Mouse (Mus musculus) yolk sac, embryonic 10.5 days (tissue): ENCODE measurements around the gene Zfp827.

Source experiments
- DNase-seq: peaks from one replicate; pipeline ENCODE4 v3.0.0-alpha.2; 2017; ENCODE audit warnings: low spot score

The Zfp827 gene

GRCm38 (mm10) chr8:79065924-79066323 is 37.7 kb downstream of the Zfp827 start:
- DNase-seq, result no peak

DNA sequence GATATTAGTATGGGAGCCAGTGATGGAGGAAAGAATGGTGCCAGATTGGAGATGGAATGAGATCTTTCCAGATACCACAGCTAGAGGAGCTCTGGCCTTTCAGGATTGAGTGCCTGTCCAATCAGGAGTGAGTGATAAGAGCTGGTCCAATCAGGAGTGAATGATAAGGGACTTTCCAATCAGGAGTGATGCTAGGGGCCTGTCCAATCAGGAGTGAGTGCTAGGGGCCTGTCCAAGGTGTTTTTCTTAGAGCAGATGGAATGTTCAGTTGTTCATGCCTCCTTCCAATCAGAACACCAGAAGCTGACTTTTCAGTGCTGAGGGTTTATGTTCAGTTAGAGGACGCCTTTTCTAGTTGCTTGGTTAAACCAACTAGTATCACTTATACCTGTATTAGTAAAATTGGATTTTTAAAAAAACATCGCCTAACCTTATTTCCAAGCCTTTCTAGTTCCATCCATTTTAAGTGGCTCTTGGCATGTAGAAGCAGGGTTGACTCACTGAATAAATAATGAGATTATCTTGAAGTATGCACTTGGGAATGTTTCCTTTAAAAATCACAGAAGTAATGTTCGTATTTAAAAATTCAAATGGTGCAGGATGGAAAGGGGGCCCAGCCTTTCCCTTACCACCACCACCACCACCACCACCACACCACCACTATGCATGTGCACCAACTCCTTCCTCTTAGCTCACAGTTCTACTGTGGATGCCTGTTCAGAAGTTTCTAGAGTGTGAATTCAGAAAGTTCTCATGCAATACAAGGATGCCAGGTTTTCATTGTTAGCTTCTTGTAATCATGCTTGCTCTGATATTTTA is 39.8 kb downstream of the Zfp827 start:
- no peak for DNase-seq

- no peak for DNase-seq
These were observed 45.1 kb downstream of the Zfp827 start for GRCm38 (mm10) chr8:79073311-79073710.

GRCm38 (mm10) chr8:79074986-79075385 is 46.7 kb downstream of the Zfp827 start:
- no peak for DNase-seq

DNA sequence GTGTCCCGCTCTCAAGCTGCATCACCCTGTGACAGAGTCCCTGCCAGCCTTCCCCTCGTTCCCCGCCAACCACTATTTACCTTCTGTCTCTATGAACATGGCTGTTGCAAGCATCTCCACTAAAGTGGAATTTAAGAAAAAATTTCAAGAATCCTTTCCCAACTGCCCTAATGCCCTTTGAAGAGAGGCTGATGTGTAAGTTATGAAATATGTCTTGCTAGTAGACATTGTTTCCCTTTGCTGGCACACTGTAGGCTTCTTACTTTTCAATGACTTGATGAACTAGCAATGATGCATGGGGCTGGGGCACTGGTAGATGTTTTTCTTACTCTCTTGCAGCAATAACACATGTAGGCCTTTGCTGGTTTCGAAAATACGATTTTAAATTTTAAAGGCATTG is 49.0 kb downstream of the Zfp827 start:
- no peak for DNase-seq

- no peak for DNase-seq
These were observed 50.4 kb downstream of the Zfp827 start for GRCm38 (mm10) chr8:79078556-79079195.

DNA sequence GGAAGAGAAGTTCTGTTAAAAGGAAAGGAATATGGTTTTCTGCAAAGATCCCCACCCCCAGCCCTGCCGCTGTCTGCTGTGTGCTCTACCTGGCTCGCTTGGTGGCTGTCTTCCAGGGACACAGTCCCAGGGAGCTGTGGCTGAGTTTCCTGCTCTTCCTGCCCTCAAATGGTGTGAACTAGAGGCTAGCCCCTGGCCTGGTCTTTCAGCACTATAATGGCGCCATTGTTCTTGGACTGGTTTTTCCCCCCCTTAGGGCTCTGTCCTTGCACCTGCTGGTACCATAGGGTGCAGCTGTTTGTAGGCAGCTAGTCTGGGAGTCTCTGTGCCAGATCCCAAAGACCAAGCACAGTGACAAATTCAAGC is 50.9 kb downstream of the Zfp827 start:
- DNase-seq, result no peak

GRCm38 (mm10) chr8:79080096-79080739 is 52.0 kb downstream of the Zfp827 start:
- DNase-seq, result peak; percentile 72

DNA sequence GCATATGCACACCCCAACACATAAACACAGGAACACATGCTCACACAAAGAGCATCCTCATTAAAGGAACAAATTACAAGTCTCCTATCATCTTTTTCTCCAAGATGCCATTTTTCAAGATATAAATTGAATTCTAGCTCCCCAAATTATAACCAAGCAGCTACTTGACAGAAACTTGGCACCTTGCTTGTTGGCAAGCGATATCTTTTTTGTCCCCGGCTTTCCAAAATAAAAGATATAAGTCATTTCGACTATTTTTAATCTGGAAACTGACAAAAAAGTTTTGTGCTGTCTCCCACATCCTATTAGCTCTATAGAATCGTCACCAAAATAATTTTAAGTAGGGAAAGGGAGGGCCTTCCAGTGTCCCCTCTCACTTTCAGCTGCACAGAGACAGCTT is 53.1 kb downstream of the Zfp827 start:
- no peak for DNase-seq

- no peak for DNase-seq
These were observed 53.7 kb downstream of the Zfp827 start for GRCm38 (mm10) chr8:79081955-79082354.

- no peak for DNase-seq
These were observed 55.5 kb downstream of the Zfp827 start for GRCm38 (mm10) chr8:79083461-79084358.

DNA sequence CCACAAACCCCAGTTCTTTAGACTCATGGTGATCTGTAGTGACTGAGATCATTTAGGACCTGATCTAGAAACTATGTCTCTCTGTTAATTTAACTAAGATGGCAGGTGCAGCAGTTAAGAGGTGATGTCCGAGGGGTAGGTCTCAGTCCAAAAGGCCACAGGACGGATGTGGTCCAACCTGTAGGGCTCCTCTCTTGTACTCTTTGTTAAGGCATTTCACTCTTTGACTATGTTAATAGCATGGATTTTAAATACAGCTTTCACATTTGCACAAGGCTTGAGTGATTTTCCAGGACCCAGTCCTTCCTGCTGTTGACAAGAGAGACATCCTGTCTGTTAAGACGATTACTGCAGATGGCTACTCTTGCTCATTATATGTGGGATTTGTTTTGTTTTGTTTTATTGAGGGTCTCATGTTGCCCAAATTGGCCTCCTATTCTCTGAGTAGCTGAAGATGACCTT is 56.2 kb downstream of the Zfp827 start:
- no peak for DNase-seq

DNA sequence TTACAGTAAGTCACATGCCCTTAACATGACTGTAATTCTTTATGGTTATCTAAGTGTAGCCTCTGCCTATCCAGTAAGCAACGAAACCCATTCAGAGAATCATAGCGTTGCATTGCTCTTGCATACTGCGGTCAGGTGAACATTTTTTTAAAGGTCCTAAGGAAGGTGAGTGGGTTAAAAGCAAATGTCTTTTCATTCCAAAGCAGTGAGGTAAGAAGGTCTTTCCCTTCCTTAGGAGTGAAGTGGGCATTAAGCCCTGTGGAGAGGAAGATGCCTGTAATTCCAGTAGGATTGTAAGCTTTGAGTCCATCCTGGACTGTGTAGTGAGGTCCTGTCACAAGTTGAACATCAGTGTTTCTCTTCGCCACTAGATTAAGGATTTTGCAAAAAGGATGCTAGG is 66.2 kb downstream of the Zfp827 start:
- no peak for DNase-seq

DNA sequence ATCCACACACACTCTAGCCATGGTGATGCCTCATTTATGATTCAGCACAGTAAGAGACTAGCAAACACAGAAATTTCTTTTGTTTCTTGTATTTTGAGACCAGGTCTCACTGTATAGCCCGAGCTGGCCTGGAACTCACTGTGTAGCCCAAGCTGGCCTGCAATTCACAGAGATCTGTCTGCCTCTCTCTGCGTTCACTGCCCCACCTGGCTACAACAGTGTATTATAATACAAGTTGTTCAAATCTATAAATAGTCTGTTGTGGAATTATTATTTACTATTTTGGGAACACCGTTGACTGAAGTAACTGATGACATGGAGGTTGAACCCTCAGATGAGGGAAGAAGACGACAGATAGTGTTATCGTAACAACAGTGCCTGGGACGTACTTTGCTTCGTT is 66.9 kb downstream of the Zfp827 start:
- DNase-seq, result no peak

GRCm38 (mm10) chr8:79096970-79097369 is 68.7 kb downstream of the Zfp827 start:
- DNase-seq, result no peak

- no peak for DNase-seq
These were observed 74.5 kb downstream of the Zfp827 start for GRCm38 (mm10) chr8:79102707-79103106.

DNA sequence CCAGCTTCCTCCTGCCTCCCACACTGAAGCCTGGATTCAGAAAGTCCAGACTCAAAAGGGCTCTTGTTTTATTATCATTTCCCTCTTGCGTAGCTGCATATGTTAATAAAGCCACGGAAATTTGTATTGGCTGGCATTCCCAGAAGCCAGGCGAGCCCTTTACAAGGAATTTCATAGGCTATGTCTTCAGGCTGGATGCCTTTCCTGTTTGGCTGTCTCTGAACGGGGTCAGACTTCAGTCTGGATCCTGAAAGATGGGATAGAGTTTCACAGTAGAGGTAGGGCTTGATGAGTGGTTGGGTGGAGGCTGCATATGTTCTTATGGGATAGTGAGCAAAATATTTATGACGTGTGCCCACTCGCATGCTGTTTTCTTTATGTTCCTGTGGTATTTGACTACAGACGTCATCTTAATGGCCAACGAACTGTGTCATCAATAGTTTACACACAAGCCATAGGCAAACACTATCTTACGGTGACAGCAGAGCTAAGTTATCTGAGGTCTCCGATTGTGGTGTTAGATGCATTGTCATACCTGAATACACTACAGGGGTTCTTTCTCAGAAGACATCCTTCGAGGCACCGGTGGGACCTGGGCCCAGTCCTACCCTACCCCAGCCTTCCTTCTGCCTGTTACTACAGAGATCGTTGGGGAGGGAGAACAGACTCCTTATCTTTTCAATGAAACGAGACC is 75.1 kb downstream of the Zfp827 start:
- no peak for DNase-seq

DNA sequence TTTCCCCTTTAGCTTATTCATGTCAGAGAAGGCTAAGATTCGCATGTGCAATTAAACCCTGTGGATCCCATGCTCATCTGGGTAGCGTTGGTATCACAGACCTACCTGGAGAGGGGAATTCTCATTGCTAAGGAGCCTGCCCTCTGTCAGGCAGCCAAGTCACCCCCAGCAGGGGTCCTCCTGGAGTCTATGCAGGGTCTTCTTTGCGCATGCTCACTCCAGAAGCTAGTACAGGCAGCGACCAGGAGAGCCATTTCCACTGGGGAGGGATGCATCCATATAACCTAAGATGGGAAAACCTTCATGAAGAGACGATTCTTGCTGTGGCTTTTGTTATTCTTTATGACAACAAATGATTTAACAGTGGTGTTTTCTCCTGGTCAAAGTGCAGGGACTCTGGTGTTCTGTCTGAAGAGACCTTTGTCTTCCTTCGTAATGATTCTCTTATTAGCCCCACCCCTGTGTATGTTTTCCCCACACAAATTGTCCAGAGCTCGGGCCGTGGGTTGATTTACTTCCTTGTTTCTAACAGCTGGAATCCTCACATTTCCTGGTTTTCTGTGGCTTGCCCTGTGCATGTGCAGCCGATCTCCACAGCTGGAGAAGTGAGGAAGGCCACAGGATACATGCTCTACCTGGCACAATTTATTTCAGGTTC is 75.8 kb downstream of the Zfp827 start:
- no peak for DNase-seq

DNA sequence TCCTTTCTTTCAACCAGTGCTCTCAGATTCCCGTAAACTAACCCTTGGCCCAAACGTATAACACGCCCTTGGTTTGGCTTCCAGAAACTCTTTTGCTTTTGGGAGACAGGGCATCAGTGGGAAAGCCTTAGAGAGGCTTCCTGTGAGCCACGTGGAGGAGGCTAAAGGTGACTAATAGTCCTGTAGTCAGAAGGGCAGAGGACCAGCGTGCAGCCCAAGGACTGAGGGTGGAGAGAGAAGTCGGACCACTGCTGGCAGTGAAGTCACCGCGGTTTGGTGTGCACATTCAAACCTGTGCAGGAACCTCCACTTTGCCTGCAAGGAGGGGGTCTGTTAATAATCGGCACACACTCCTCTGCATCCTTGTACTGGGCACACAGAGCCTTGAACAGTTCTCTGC is 76.4 kb downstream of the Zfp827 start:
- no peak for DNase-seq

GRCm38 (mm10) chr8:79105186-79105585 is 76.9 kb downstream of the Zfp827 start:
- no peak for DNase-seq

GRCm38 (mm10) chr8:79111461-79111860 is 83.2 kb downstream of the Zfp827 start:
- DNase-seq, result no peak
